Comparison of ENCODE assay signal across 9 mouse cellular contexts in genomic region chr12:51843576-51844520, GRCm38 (mm10). TPM values are rescaled to one million over a fixed set of nuclear protein-coding genes. Genes with fewer than 3 reads are reported as not detected.
DNase-seq lines count a peak whose midpoint lies in the region; ATAC-seq lines count a peak whose summit lies in the region.
"Had no signal": no experiment of that assay in that cellular context is flagged by ENCODE, and none has a peak within 500 bp of the region (broad histone marks: within the 10 kb centered on the region; RNA-seq: fewer than 3 reads in every experiment).

No protein-coding gene starts in this region.

- no peaks in the 10 kb centered on the region for H3K9me3 ChIP-seq in lung, embryonic 16.5 days (ENCODE audit: control insufficient read depth, low read length)
- no peaks in the 10 kb centered on the region for H3K9me3 ChIP-seq in limb, embryonic 15.5 days

- WGBS in lung, embryonic 16.5 days = 23% methylated on average over 15 of the region's 15 CpGs
- WGBS in limb, embryonic 15.5 days = 40% methylated on average over 15 of the region's 15 CpGs

- peak overlapping the region; percentile 72 for H3K9ac ChIP-seq in lung, embryonic 16.5 days (ENCODE audit: low read length)
- H3K9ac ChIP-seq in limb, embryonic 15.5 days = 0 out of 2 replicates have a peak overlapping the region, but pooled peaks have one; percentile 51

- peak overlapping the region; percentile 63 for H3K4me3 ChIP-seq in lung, embryonic 16.5 days (ENCODE audit: low read length)
- peak overlapping the region; percentile 60 for H3K4me3 ChIP-seq in limb, embryonic 15.5 days

- H3K27ac ChIP-seq in lung, embryonic 16.5 days (ENCODE audit: low read length) = no peak overlapping the region
- H3K27ac ChIP-seq in limb, embryonic 15.5 days = peak overlapping the region; percentile 84

- DNase-seq in lung, postnatal 14 days = no peak
- DNase-seq in fat pad, adult 2 months (ENCODE audit: extremely low read depth, low read depth, low spot score) = peak; percentile 89
- peak; percentile 39 for DNase-seq in skeletal muscle tissue, adult 2 months (ENCODE audit: low read depth, low spot score)
- no peak for DNase-seq in ovary, adult 18-20 months (ENCODE audit: low spot score)
- no peak for DNase-seq in spleen, postnatal 4 days (ENCODE audit: low spot score in 2 of 2)
- no peak for DNase-seq in left cerebral cortex, adult 9 months (ENCODE audit: low spot score in 2 of 2)
- DNase-seq: thymus, postnatal 14 days had no signal

- H3K4me1 ChIP-seq in lung, embryonic 16.5 days (replicated peaks; ENCODE audit: control insufficient read depth, insufficient read depth, low read length) = 0 out of 2 replicates have a peak, but pooled peaks cover 2% of the 10 kb centered on the region
- peaks cover 8% of the 10 kb centered on the region; the same call in 1 of the 2 replicates for H3K4me1 ChIP-seq in limb, embryonic 15.5 days

- H3K27me3 ChIP-seq in lung, embryonic 16.5 days (ENCODE audit: control insufficient read depth, insufficient read depth, low read depth, low read length) = no peaks in the 10 kb centered on the region
- no peaks in the 10 kb centered on the region for H3K27me3 ChIP-seq in limb, embryonic 15.5 days

- no peak; the same call in 1 of the 2 replicates for ATAC-seq in lung, embryonic 16.5 days (ENCODE audit: low read depth)
- ATAC-seq in limb, embryonic 15.5 days (ENCODE audit: insufficient number of reproducible peaks, low FRiP score, low TSS enrichment, low read depth) = no peak

- H3K36me3 ChIP-seq in lung, embryonic 16.5 days (ENCODE audit: control insufficient read depth, insufficient read depth, low read length) = no peaks in the 10 kb centered on the region
- H3K36me3 ChIP-seq in limb, embryonic 15.5 days = no peaks in the 10 kb centered on the region

- peak overlapping the region; percentile 61 for H3K4me2 ChIP-seq in lung, embryonic 16.5 days (ENCODE audit: low read depth, low read length)
- peak overlapping the region; percentile 58 for H3K4me2 ChIP-seq in limb, embryonic 15.5 days

RNA-seq across cellular contexts. Expression of gene Hectd1, which starts 14.5 kb away (rescaled TPM):
- 36.0 and 38.0 TPM in 2 replicates for polyA plus RNA-seq in lung, embryonic 16.5 days (2015; fragmentation: Nextera tagmentation; extraction: Ambion mirVana)
- polyA plus RNA-seq in limb, embryonic 15.5 days (2015; fragmentation: Nextera tagmentation; extraction: Ambion mirVana) = 36.5 and 38.9 TPM in 2 replicates

Comparison
In these comparisons a context has a peak if more than half of its experiments do, and no peak if none do; other contexts are left out.
1. DNase-seq: peak in fat pad, adult 2 months (single experiment) and skeletal muscle tissue, adult 2 months (single experiment); none in lung, postnatal 14 days (single experiment), ovary, adult 18-20 months (single experiment), spleen, postnatal 4 days (0 of 2) and left cerebral cortex, adult 9 months (0 of 2).